Mouse (Mus musculus) gastrocnemius, postnatal 4 days (tissue): ENCODE data around the gene Ccdc85b. TPM values are rescaled to one million over a fixed set of nuclear protein-coding genes. Genes with fewer than 3 reads are reported as not detected.

Experiments used
- DNase-seq, 2 experiments: peaks; one replicate each; pipeline ENCODE4 v3.0.0; 2021 to 2022; ENCODE audit warnings: low spot score in 2 of 2, mixed read lengths in 2 of 2
- total RNA-seq, 2 experiments: library from RNA; stranded (reverse); gene quantifications; 2 replicates each; pipeline ENCODE4 v1.2.3; 2021

Ccdc85b gene
- total RNA-seq, 2 experiments from 2014 or later, result 8.0 to 8.4 TPM

DNA sequence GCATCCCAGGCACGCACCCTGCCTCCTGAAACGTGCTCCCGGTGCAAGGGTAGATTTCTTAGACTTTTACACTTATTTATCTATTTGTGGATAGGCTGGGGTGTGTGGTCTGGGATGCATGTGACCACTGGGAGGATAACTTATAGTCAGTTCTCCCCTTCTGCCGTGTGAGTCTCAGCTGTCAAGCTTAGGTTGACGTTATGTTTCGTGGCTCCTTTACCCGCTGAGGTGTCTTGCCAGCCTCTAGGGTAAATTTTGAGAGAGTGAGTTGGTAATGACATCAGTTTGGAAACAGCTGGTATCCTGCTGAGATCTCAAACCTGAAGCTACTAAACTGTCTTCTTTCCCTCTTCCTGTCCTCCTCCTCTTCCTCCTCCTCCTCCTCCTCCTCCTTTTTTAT is 51.8 kb downstream of the Ccdc85b start:
- no peak for DNase-seq

Other genes starting within 250 kb of the Ccdc85b start
- 10 to 100 TPM; 19.0 to 20.4 TPM for gene Pacs1, start 184.8 kb downstream of the Ccdc85b start, total RNA-seq
- 100 to 1,000 TPM; 114 to 120 TPM for gene Sf3b2, start 162.4 kb downstream of the Ccdc85b start, total RNA-seq
- under 1 TPM; 0.18 to 0.22 TPM for gene Gal3st3, start 159.6 kb downstream of the Ccdc85b start, total RNA-seq
- gene Catsper1, start 122.2 kb downstream of the Ccdc85b start, total RNA-seq, result not detected
- 1 to 10 TPM; 1.3 to 1.7 TPM for gene Cst6, start 108.3 kb downstream of the Ccdc85b start, total RNA-seq
- 10 to 100 TPM; 23.7 to 23.8 TPM for gene Eif1ad, start 91.2 kb downstream of the Ccdc85b start, total RNA-seq
- 100 to 1,000 TPM; 131 to 137 TPM for gene Banf1, start 90.7 kb downstream of the Ccdc85b start, total RNA-seq
- gene Sart1, start 69.2 kb downstream of the Ccdc85b start, total RNA-seq, result 10 to 100 TPM; 53.3 to 56.8 TPM
- gene Tsga10ip, start 55.4 kb downstream of the Ccdc85b start, total RNA-seq, result not detected
- 100 to 1,000 TPM; 344 to 358 TPM for gene Drap1, start 32.9 kb downstream of the Ccdc85b start, total RNA-seq
- 10 to 100 TPM; 52.0 to 55.7 TPM for gene AI837181, start 32.8 kb downstream of the Ccdc85b start, total RNA-seq
- gene Fosl1, start 10.3 kb downstream of the Ccdc85b start, total RNA-seq, result not detected
- gene Fibp, start 2.7 kb upstream of the Ccdc85b start, total RNA-seq, result 10 to 100 TPM; 62.3 to 71.1 TPM
- gene Ctsw, start 10.6 kb upstream of the Ccdc85b start, total RNA-seq, result under 1 TPM in 1 of 2 experiments, not detected in 1; 0.16 TPM
- 10 to 100 TPM; 57.2 to 68.1 TPM for gene Efemp2, start 16.1 kb upstream of the Ccdc85b start, total RNA-seq
- 10 to 100 TPM; 28.9 to 30.9 TPM for gene Mus81, start 30.5 kb upstream of the Ccdc85b start, total RNA-seq
- gene Cfl1, start 32.6 kb upstream of the Ccdc85b start, total RNA-seq, result 100 to 1,000 TPM; 557 to 593 TPM
- gene 1700020D05Rik, start 45.9 kb upstream of the Ccdc85b start, total RNA-seq, result 1 to 10 TPM; 1.3 to 1.8 TPM
- 1 to 10 TPM; 8.4 to 9.3 TPM for gene Snx32, start 52.6 kb upstream of the Ccdc85b start, total RNA-seq
- not detected for gene Ovol1, start 102.8 kb upstream of the Ccdc85b start, total RNA-seq
- 1 to 10 TPM; 3.1 to 3.2 TPM for gene Ap5b1, start 110.1 kb upstream of the Ccdc85b start, total RNA-seq
- gene Rnaseh2c, start 144.0 kb upstream of the Ccdc85b start, total RNA-seq, result 10 to 100 TPM; 55.2 to 67.2 TPM
- gene Kat5, start 152.3 kb upstream of the Ccdc85b start, total RNA-seq, result 10 to 100 TPM; 50.1 to 54.4 TPM
- gene Rela, start 179.6 kb upstream of the Ccdc85b start, total RNA-seq, result 10 to 100 TPM; 35.9 to 39.1 TPM
- gene Sipa1, start 205.8 kb upstream of the Ccdc85b start, total RNA-seq, result 10 to 100 TPM; 47.7 to 52.2 TPM
- 10 to 100 TPM; 29.7 to 30.2 TPM for gene Map3k11, start 230.8 kb upstream of the Ccdc85b start, total RNA-seq
- 10 to 100 TPM; 37.1 to 40.5 TPM for gene Pcnx3, start 231.0 kb upstream of the Ccdc85b start, total RNA-seq
- not detected for gene Kcnk7, start 246.5 kb upstream of the Ccdc85b start, total RNA-seq